Mouse (Mus musculus): ENCODE measurements at regions not wholly inside any gene's neighbourhood (a gene's known extent, or its start where the extent isn't known, plus 50 kb on each side); places are given as distances from the start of the nearest gene placed in this dataset.
A peak's percentile ranks its signal among the peaks of the same experiment; 100 is the strongest.

DNA sequence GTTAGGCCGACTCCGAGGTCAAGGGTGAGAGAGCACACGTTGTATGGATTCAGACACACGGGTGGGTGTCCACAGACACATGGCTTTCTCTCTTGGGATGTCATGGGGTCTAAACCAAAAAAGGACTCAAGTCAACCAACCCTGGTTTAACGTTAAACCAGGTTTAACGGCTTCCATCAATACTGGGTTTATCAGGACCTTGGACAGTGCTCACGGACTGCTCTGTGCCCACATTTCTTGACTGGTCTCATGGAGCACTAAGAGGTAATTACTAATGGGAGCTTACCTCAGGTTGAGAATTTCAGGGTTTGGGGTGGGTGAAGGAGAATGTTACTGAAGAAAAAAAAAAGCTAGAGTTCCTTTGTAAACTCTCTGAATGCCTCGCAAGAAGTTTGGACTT is 72.7 kb upstream of the Unc5a start:
- 29% methylated on average over 8 of the region's 8 CpGs for WGBS
- Histone ChIP-seq H3K4me2 (replicated peaks; ENCODE audit: low read depth, low read length) (no peak overlapping the region), H3K9ac (ENCODE audit: low read depth, low read length) (no peak overlapping the region), H3K4me3 (ENCODE audit: low read length) (no peak overlapping the region), H3K27me3 (ENCODE audit: control insufficient read depth, insufficient read depth, low read length) (peaks cover 42% of the 10 kb centered on the region), H3K4me1 (ENCODE audit: control insufficient read depth, insufficient read depth, low read length) (no peaks in the 10 kb centered on the region; the same call in 1 of the 2 replicates), H3K36me3 (ENCODE audit: control insufficient read depth, insufficient read depth, low read length) (no peaks in the 10 kb centered on the region), H3K27ac (ENCODE audit: low read depth, low read length) (no peak overlapping the region), H3K9me3 (ENCODE audit: control insufficient read depth, low read length) (no peaks in the 10 kb centered on the region)
- ATAC-seq (ENCODE audit: low FRiP score, low TSS enrichment), result no peak

DNA sequence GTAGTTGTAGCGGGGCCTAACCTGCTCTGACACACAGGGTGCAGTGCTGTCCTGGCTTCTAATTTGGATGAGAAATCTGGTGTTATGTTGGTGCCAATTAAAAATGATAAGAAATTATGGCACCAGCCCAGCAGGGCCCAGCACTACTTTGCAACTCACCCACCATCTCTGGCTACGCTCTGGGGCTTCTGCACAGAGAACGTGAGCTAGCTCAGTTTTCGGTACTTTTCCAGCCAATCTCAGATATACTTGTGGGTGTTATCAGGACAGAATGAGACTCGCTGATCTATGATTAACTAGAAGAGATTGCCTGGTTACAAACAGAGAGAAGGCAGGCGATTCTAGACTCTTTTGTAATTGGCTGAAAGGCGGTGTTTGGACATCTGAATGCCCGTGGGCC is 71.6 kb upstream of the Unc5a start:
- 87% methylated on average over 8 of the region's 8 CpGs for WGBS
- no peak overlapping the region for H3K4me2 ChIP-seq (replicated peaks; ENCODE audit: low read depth, low read length)
- no peak overlapping the region for H3K9ac ChIP-seq (ENCODE audit: low read depth, low read length)
- no peak overlapping the region for H3K4me3 ChIP-seq (ENCODE audit: low read length)
- no peaks in the 10 kb centered on the region for H3K36me3 ChIP-seq (ENCODE audit: control insufficient read depth, insufficient read depth, low read length)
- peaks cover 31% of the 10 kb centered on the region for H3K27me3 ChIP-seq (ENCODE audit: control insufficient read depth, insufficient read depth, low read length)
- H3K9me3 ChIP-seq (ENCODE audit: control insufficient read depth, low read length), result no peaks in the 10 kb centered on the region
- no peak overlapping the region for H3K27ac ChIP-seq (ENCODE audit: low read depth, low read length)
- no peaks in the 10 kb centered on the region; the same call in 1 of the 2 replicates for H3K4me1 ChIP-seq (ENCODE audit: control insufficient read depth, insufficient read depth, low read length)
- ATAC-seq (ENCODE audit: low FRiP score, low TSS enrichment), result no peak

DNA sequence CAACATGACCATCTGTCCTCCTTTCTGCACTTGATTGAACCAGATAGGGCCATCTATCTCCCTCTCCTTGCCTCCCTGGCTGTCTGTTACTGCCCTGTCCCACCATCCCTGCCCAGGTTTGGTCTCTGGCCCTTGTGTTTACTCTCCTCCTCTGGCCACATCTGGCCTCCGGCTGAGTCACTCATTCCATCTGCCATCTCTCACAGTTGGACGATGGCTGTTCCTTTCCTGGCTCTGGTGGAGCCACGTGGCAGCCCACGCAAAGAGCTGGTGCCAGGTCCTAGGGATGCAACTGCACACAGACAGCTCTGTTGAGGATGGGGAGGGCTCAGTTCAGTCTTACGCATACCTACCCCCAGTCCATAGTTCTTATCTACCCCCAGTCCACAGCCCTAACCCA is 69.9 kb upstream of the Unc5a start:
- Histone ChIP-seq H3K9me3 (ENCODE audit: control insufficient read depth, low read length) (no peaks in the 10 kb centered on the region), H3K4me1 (ENCODE audit: control insufficient read depth, insufficient read depth, low read length) (peaks cover 4% of the 10 kb centered on the region; the same call in 1 of the 2 replicates), H3K9ac (ENCODE audit: low read depth, low read length) (no peak overlapping the region), H3K4me2 (replicated peaks; ENCODE audit: low read depth, low read length) (no peak overlapping the region), H3K36me3 (ENCODE audit: control insufficient read depth, insufficient read depth, low read length) (no peaks in the 10 kb centered on the region), H3K27ac (ENCODE audit: low read depth, low read length) (no peak overlapping the region), H3K4me3 (ENCODE audit: low read length) (no peak overlapping the region), H3K27me3 (ENCODE audit: control insufficient read depth, insufficient read depth, low read length) (peaks cover 17% of the 10 kb centered on the region)
- 73% methylated on average over 5 of the region's 5 CpGs for WGBS
- ATAC-seq (ENCODE audit: low FRiP score, low TSS enrichment), result no peak

DNA sequence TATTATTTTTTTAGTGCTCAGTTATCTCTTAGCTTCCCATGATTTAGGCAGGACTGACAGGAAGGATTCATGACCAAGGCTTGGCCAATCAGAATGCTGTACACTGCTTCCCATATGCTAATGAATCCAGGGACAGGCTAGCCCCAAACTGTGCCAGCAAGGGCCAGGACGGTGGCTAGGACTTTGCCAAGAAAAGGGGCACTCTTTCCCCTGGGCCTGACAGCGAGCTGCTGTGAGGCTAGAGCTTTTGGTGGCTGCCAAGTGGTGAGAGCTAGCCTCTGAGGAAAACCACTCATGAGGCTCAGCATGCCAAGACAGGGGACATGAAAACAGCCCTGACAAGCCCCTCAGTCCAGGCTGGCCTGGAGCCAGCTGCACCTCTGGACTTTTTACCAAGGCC is 69.0 kb upstream of the Unc5a start:
- peaks cover 4% of the 10 kb centered on the region; the same call in 1 of the 2 replicates for H3K4me1 ChIP-seq (ENCODE audit: control insufficient read depth, insufficient read depth, low read length)
- no peak overlapping the region for H3K27ac ChIP-seq (ENCODE audit: low read depth, low read length)
- 66% methylated on average over 2 of the region's 2 CpGs for WGBS
- H3K9me3 ChIP-seq (ENCODE audit: control insufficient read depth, low read length), result no peaks in the 10 kb centered on the region
- H3K9ac ChIP-seq (ENCODE audit: low read depth, low read length), result no peak overlapping the region
- H3K4me3 ChIP-seq (ENCODE audit: low read length), result no peak overlapping the region
- H3K4me2 ChIP-seq (replicated peaks; ENCODE audit: low read depth, low read length), result no peak overlapping the region
- no peak for ATAC-seq (ENCODE audit: low FRiP score, low TSS enrichment)
- peaks cover 10% of the 10 kb centered on the region for H3K27me3 ChIP-seq (ENCODE audit: control insufficient read depth, insufficient read depth, low read length)
- no peaks in the 10 kb centered on the region for H3K36me3 ChIP-seq (ENCODE audit: control insufficient read depth, insufficient read depth, low read length)

DNA sequence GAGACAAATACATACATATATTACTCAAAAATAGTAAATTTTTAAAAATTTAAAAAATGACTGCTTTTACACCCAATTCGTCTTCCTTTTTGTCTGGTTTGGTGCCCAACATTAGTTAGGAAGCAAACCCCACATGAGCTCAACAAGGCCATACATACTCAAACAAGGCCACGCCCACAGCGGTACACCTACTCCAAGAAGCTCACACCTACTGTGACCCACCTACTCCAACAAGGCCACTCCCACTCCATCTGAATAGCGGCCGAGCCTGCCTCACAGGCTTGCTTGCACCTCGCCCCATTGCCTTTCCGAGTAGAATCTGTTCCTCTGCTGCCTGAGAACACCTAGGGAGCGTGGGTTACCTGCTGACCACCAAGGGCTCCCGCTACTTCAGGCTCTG is 66.4 kb upstream of the Unc5a start:
- no peak overlapping the region for H3K4me2 ChIP-seq (replicated peaks; ENCODE audit: low read depth, low read length)
- WGBS, result 58% methylated on average over 9 of the region's 9 CpGs
- no peak overlapping the region for H3K4me3 ChIP-seq (ENCODE audit: low read length)
- no peaks in the 10 kb centered on the region for H3K36me3 ChIP-seq (ENCODE audit: control insufficient read depth, insufficient read depth, low read length)
- H3K4me1 ChIP-seq (ENCODE audit: control insufficient read depth, insufficient read depth, low read length), result peaks cover 4% of the 10 kb centered on the region; the same call in 1 of the 2 replicates
- no peaks in the 10 kb centered on the region for H3K9me3 ChIP-seq (ENCODE audit: control insufficient read depth, low read length)
- H3K27ac ChIP-seq (ENCODE audit: low read depth, low read length), result no peak overlapping the region
- H3K9ac ChIP-seq (ENCODE audit: low read depth, low read length), result no peak overlapping the region
- ATAC-seq (ENCODE audit: low FRiP score, low TSS enrichment), result no peak
- H3K27me3 ChIP-seq (ENCODE audit: control insufficient read depth, insufficient read depth, low read length), result 0 out of 2 replicates have a peak, but pooled peaks cover 11% of the 10 kb centered on the region

DNA sequence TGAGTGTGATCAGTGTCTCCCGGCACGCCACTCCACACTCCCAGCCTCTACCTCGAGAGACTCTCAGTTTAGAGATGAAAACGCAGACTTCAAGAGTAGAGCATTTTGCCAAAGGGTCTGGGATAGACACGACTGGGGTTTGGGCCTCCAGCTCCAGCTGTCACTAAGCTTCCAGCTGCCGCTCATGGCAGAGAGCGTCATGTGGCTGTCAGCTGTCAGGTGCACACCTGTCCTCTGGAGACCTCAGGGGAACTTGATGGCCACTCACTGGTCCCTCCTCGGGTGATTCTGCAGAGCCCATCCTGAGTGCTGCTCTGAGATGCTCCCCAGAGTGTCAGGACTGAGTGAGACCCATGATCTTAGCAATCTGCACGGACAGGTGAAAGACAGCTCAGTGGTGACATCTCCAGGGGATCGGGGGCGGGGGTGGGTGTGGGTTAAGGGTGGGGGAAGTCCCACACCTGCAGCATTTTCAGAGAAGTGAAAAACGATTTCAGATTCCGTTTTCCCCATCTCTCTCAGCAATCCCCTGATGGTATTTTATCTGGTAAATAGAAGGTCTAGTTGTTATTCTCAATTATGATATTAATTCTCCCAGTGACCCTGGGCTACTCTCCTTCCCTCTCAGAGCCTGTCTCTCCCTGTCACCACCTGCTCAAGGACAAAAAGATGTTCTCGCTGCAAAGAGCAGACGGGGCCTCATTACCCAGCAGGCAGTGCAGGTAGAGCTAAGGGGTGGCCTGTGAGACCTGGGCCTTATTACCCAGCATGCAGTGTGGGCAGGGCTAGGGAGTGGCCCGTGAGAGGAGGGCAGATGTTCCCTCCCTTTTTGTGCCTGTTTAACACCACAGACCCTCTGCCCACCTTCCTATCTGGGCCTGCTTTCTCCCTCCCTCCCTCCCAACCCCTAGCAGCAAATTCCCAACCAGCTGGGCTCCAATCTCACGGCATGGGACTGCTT is 65.2 kb upstream of the Unc5a start:
- ATAC-seq (ENCODE audit: low FRiP score, low TSS enrichment), result peak; percentile 83
- no peaks in the 10 kb centered on the region for H3K9me3 ChIP-seq (ENCODE audit: control insufficient read depth, low read length)
- peaks cover 15% of the 10 kb centered on the region; the same call in 1 of the 2 replicates for H3K27me3 ChIP-seq (ENCODE audit: control insufficient read depth, insufficient read depth, low read length)
- H3K4me3 ChIP-seq (ENCODE audit: low read length), result no peak overlapping the region
- 0 out of 2 replicates have a peak overlapping the region, but pooled peaks have one; percentile 0 for H3K9ac ChIP-seq (ENCODE audit: low read depth, low read length)
- H3K36me3 ChIP-seq (ENCODE audit: control insufficient read depth, insufficient read depth, low read length), result no peaks in the 10 kb centered on the region
- H3K4me1 ChIP-seq (ENCODE audit: control insufficient read depth, insufficient read depth, low read length), result peaks cover 4% of the 10 kb centered on the region; the same call in 1 of the 2 replicates
- H3K4me2 ChIP-seq (replicated peaks; ENCODE audit: low read depth, low read length), result no peak overlapping the region
- no peak overlapping the region; the same call in 1 of the 2 replicates for H3K27ac ChIP-seq (ENCODE audit: low read depth, low read length)
- 55% methylated on average over 17 of the region's 17 CpGs for WGBS

DNA sequence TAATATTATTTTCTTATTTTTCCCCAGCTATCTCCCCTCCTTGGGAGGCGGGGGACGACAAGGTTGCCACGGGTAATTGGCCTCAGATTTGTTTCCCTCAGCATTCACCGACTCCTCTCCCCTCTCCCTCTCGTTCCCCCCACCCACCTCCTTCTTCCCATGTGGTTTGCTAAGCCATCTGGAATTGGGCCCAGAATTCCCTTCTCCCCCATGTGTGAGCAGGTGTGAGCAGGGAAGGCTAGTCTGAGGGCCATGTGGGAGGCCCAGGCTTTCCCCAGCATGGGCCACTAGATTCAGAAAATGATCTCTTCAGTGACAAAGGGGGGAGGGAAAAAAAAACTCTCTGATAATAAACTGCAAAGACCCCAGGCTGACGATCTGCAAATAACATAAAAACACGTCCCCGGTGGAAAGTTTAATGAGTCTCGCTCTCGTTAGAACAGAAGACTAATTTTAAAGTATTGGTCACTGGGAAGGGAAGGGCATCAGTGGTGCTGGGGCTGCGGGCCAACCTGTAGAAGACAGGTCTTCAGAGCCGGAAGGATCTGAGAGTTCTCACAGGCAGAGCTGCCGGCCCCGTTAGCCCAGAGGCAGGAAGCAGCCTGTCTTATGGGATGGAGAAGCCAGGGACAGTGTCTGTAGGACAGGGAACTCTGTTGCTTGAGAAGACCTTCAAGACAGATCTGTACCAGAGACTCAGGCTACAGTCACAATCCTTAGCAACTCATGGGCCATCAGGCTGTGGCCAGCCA is 64.3 kb upstream of the Unc5a start:
- H3K4me3 ChIP-seq (ENCODE audit: low read length), result no peak overlapping the region
- H3K27ac ChIP-seq (ENCODE audit: low read depth, low read length), result peak overlapping the region; percentile 11; the same call in 1 of the 2 replicates
- no peak overlapping the region for H3K4me2 ChIP-seq (replicated peaks; ENCODE audit: low read depth, low read length)
- H3K4me1 ChIP-seq (ENCODE audit: control insufficient read depth, insufficient read depth, low read length), result peaks cover 4% of the 10 kb centered on the region; the same call in 1 of the 2 replicates
- no peaks in the 10 kb centered on the region for H3K9me3 ChIP-seq (ENCODE audit: control insufficient read depth, low read length)
- peak; percentile 68 for ATAC-seq (ENCODE audit: low FRiP score, low TSS enrichment)
- 35% methylated on average over 14 of the region's 14 CpGs for WGBS
- 0 out of 2 replicates have a peak overlapping the region, but pooled peaks have one; percentile 0 for H3K9ac ChIP-seq (ENCODE audit: low read depth, low read length)
- peaks cover 15% of the 10 kb centered on the region; the same call in 1 of the 2 replicates for H3K27me3 ChIP-seq (ENCODE audit: control insufficient read depth, insufficient read depth, low read length)
- no peaks in the 10 kb centered on the region for H3K36me3 ChIP-seq (ENCODE audit: control insufficient read depth, insufficient read depth, low read length)

DNA sequence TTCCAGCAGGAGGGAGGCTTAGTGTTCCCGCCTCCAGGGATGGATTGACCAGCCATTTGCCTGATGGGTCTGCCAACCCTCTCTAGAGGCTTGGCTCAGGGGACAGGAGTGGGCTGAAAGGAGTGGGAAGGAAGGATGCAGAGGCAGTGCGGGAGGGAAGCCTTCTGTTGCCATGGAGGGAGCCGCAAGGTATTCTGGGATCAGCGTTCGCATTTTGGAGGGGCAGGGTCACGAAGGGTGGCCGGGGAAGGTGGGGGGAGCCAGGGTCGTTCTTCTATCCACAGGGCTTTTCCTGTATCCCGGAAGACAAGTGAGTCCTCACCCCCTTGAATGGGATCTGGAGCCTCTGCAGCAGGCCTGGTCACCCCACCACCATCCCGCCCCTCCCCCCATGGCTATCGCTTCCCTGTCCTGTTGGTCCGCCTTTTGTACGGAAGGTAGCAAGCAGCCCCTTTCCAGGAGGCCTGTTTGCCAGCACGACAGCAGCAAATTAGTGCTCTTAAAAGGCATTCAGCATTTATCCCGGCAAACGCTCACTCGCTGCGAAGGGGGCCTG is 61.8 kb upstream of the Unc5a start:
- WGBS, result 20% methylated on average over 18 of the region's 18 CpGs
- Histone ChIP-seq H3K27me3 (ENCODE audit: control insufficient read depth, insufficient read depth, low read length) (peaks cover 15% of the 10 kb centered on the region; the same call in 1 of the 2 replicates), H3K4me1 (ENCODE audit: control insufficient read depth, insufficient read depth, low read length) (peaks cover 4% of the 10 kb centered on the region; the same call in 1 of the 2 replicates), H3K9ac (ENCODE audit: low read depth, low read length) (no peak overlapping the region), H3K4me3 (ENCODE audit: low read length) (peak overlapping the region; percentile 18; the same call in 1 of the 2 replicates), H3K27ac (ENCODE audit: low read depth, low read length) (no peak overlapping the region), H3K4me2 (replicated peaks; ENCODE audit: low read depth, low read length) (peak overlapping the region; percentile 9; the same call in 1 of the 2 replicates), H3K36me3 (ENCODE audit: control insufficient read depth, insufficient read depth, low read length) (no peaks in the 10 kb centered on the region), H3K9me3 (ENCODE audit: control insufficient read depth, low read length) (no peaks in the 10 kb centered on the region)
- ATAC-seq (ENCODE audit: low FRiP score, low TSS enrichment), result no peak

All from kidney, embryonic 14.5 days (tissue).